Mouse (Mus musculus): ENCODE measurements around the gene Gm2035. TPM values are rescaled to one million over a fixed set of nuclear protein-coding genes. Genes with fewer than 3 reads are reported as not detected.
"Not testable (repeated sequence)": the region's sequence is repeated elsewhere in the genome, so short reads cannot be mapped to it uniquely, and the experiment has no call there.

The Gm2035 gene
- not detected for total RNA-seq (2021)
- long read RNA-seq, experiment 1: 0 reads
- long read RNA-seq, experiment 2: 0 reads

GRCm38 (mm10) chr12:87919721-87920120 is at the start of gene Gm2035:
Gene Gm2035, minus strand, starts transcription at chr12:87919857.
- DNase-seq (ENCODE audit: low spot score in 2 of 2); H3K27ac ChIP-seq; H3K4me3 ChIP-seq: not testable (repeated sequence)

- DNase-seq (ENCODE audit: low spot score in 2 of 2); H3K4me3 ChIP-seq: not testable (repeated sequence)
Observed at GRCm38 (mm10) chr12:87953780-87954179, 34.1 kb upstream of the Gm2035 start, which contains the start of gene Gm2042. Gene Gm2042, plus strand, starts transcription at chr12:87954080.

GRCm38 (mm10) chr12:87895070-87895469 is 24.6 kb downstream of the Gm2035 start, which contains the start of gene Gm2022:
Gene Gm2022, plus strand, starts transcription at chr12:87895370.
- H3K27ac ChIP-seq; H3K4me3 ChIP-seq; DNase-seq (ENCODE audit: low spot score in 2 of 2): not testable (repeated sequence)

More at GRCm38 (mm10) chr12:87953780-87954179, 34.1 kb upstream of the Gm2035 start, which contains the start of gene Gm2042:
- not testable (repeated sequence) for H3K27ac ChIP-seq

- not testable (repeated sequence) for H3K27ac ChIP-seq; DNase-seq (ENCODE audit: low spot score in 2 of 2); H3K4me3 ChIP-seq
Observed at GRCm38 (mm10) chr12:87873772-87874171, 45.9 kb downstream of the Gm2035 start, which contains the start of gene Gm2016. Gene Gm2016, plus strand, starts transcription at chr12:87874072.

Other genes with a start within 250 kb of the Gm2035 start
- gene Gm21319, start 144.1 kb downstream of the Gm2035 start, total RNA-seq (2021): not detected
- gene Gm21936, start 124.3 kb downstream of the Gm2035 start, total RNA-seq (2021): not detected
- gene BB287469, start 103.3 kb downstream of the Gm2035 start, total RNA-seq (2021): not detected
- not detected for gene Gm2001, start 77.5 kb downstream of the Gm2035 start, total RNA-seq (2021)
- not detected for gene Gm2016, start 45.8 kb downstream of the Gm2035 start, total RNA-seq (2021)
- not detected for gene Gm2022, start 24.5 kb downstream of the Gm2035 start, total RNA-seq (2021)
- gene Gm2042, start 34.2 kb upstream of the Gm2035 start, total RNA-seq (2021): not detected
- not detected for gene Gm2075, start 92.0 kb upstream of the Gm2035 start, total RNA-seq (2021)
- not detected for gene Gm6803, start 98.9 kb upstream of the Gm2035 start, total RNA-seq (2021)
- gene Gm2056, start 107.1 kb upstream of the Gm2035 start, total RNA-seq (2021): not detected
- gene Gm16368, start 163.8 kb upstream of the Gm2035 start, total RNA-seq (2021): not detected

Data from layer of hippocampus, adult 2 months (tissue).